Mouse (Mus musculus) neural tube, embryonic 11.5 days (tissue): Measurements from ENCODE around the gene Slc45a1. TPM values are rescaled to one million over a fixed set of nuclear protein-coding genes. Genes with fewer than 3 reads are reported as not detected.

ENCODE experiments used
- ATAC-seq: fragments of 200-750 bp; cut with Nextera tagmentation; 2 replicates; pipeline ENCODE4 v1.8.0; 2017; ENCODE audit warnings: moderate number of reproducible peaks, mild to moderate bottlenecking, moderate TSS enrichment, moderate library complexity; ENCODE audit not compliant: insufficient read depth, low FRiP score, low TSS enrichment
- DNase-seq: peaks from one replicate; pipeline ENCODE4 v3.0.0-alpha.2; 2015; ENCODE audit warnings: low spot score
- H3K27ac ChIP-seq: fragments of 300-500 bp; sonication (generic); 2 replicates; pipeline ENCODE4 v1.5.1; 2014; ENCODE audit warnings: low read depth, mild to moderate bottlenecking, low read length
- H3K27me3 ChIP-seq: fragments of 300-500 bp; sonication (generic); 2 replicates; pipeline ENCODE4 v1.6.1; 2014; ENCODE audit warnings: mild to moderate bottlenecking, low read length, mixed read lengths; ENCODE audit not compliant: control insufficient read depth, insufficient read depth
- H3K36me3 ChIP-seq: fragments of 300-500 bp; sonication (generic); 2 replicates; pipeline ENCODE4 v1.6.1; 2014; ENCODE audit warnings: mild to moderate bottlenecking, low read length, moderate library complexity, mixed read lengths; ENCODE audit not compliant: control insufficient read depth, insufficient read depth
- H3K4me1 ChIP-seq: fragments of 300-500 bp; sonication (generic); 2 replicates; pipeline ENCODE4 v1.6.1; 2014; ENCODE audit warnings: low read length, mixed read lengths; ENCODE audit not compliant: control insufficient read depth, insufficient read depth
- H3K4me2 ChIP-seq: fragments of 300-500 bp; sonication (generic); 2 replicates; pipeline ENCODE4 v1.6.1; 2014; ENCODE audit warnings: low read depth, mild to moderate bottlenecking, moderate library complexity
- H3K4me3 ChIP-seq: fragments of 300-500 bp; sonication (generic); 2 replicates; pipeline ENCODE4 v1.5.1; 2014; ENCODE audit warnings: low read depth, low read length
- H3K9ac ChIP-seq: fragments of 300-500 bp; sonication (generic); 2 replicates; pipeline ENCODE4 v1.6.1; 2014; ENCODE audit warnings: mild to moderate bottlenecking, low read length
- H3K9me3 ChIP-seq: fragments of 300-500 bp; sonication (generic); 2 replicates; pipeline ENCODE4 v1.6.1; 2016; ENCODE audit warnings: low read length; ENCODE audit not compliant: control insufficient read depth
- WGBS: fragments of 180-500 bp; shearing (Covaris S2); extraction: QIAGEN DNeasy Blood & Tissue Kit; methylation state at CpG from one replicate; pipeline ENCODE4 v1.1.7; 2014; 5-methylcytosine and 5-hydroxymethylcytosine counted together
- polyA plus RNA-seq: library from polyadenylated mRNA; unstranded; fragments of >200 nt; fragmentation: Nextera tagmentation; extraction: Ambion mirVana; gene quantifications from 2 replicates; pipeline ENCODE4 v1.2.1, GENCODE M21; 2014

Slc45a1 gene
- polyA plus RNA-seq: 8.8 and 8.9 TPM in 2 replicates

DNA sequence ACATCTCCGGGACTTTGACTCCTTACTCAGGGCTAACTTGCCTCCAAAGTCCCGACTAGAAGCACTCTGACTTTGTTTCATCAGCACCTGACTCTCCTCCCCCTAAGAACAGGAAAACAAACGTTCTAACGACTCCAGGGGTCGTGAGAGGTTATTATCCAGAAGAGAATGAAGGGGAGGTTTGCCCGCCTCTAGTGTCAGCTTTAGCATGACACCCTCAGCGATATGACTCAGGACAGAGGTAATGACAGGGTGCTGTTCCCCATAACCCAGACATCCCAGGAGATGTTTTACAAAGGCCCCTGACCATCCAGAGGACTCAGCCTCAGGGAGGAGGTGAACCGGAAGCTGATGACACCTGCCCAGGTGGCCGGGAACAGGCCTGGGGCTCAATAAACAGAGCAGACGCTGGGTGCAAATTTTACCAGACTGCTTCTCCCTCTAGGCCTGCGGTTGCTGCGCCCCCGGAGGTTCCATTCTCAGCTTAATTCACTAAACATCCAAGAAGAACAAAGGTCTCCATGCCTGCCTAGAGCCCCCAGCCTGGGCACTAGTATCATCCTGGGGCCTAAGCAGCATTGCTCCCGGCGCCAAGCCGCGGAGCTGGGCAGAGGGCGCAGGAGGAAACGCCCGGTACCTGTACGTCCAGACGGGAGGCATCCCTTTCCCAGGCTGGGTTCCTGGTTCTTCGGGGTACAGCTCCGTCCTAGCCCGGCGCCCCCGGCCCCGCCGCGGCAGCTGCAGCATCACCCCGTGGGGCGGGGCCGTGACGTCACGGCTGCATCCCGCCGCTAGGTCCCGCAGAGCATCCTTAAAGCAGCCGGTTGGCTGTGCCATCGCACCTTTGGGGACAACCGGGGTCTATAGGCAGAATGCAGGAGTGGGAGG lies at the start of gene Slc45a1:
Gene Slc45a1, minus strand, starts transcription at position 785 of the 888 bp plus-strand sequence.
- no peaks in the 10 kb centered on the region for H3K36me3 ChIP-seq
- DNase-seq: peak; percentile 72
- H3K4me1 ChIP-seq: no peaks in the 10 kb centered on the region
- H3K9me3 ChIP-seq: no peaks in the 10 kb centered on the region
- H3K9ac ChIP-seq: peak within 1 kb of the TSS; percentile 72
- WGBS: 6% methylated on average over 41 of the region's 41 CpGs
- peak within 1 kb of the TSS; percentile 45 for H3K4me3 ChIP-seq
- no peak within 1 kb of the TSS for H3K27ac ChIP-seq
- H3K27me3 ChIP-seq: 0 out of 2 replicates have a peak, but pooled peaks cover 7% of the 10 kb centered on the region
- peak; percentile 48; the same call in 1 of the 2 replicates for ATAC-seq
- peak within 1 kb of the TSS; percentile 55 for H3K4me2 ChIP-seq

DNA sequence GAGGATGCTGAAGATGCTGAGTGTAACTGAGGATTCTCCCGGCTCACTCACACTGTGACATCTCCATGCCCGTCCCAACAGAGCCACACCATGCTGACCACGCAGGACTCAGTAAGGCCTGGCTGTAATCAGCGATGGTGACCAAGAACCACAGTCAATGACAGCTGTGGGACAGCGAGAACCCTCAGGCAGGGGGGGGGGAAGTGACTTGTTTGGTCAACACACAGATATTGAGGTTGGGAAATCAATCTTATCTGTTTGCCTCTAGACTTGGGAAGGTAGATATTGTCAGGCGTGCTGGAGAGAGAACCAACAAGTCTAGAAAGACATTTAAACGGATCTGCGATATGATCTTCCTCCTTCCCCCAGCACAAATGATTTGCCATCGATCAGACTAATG lies 48.9 kb upstream of the Slc45a1 start:
- WGBS: 94% methylated on average over 9 of the region's 9 CpGs
- H3K4me1 ChIP-seq: no peaks in the 10 kb centered on the region
- no peak overlapping the region for H3K4me3 ChIP-seq
- no peaks in the 10 kb centered on the region for H3K27me3 ChIP-seq
- no peak overlapping the region for H3K4me2 ChIP-seq
- no peak overlapping the region for H3K9ac ChIP-seq
- DNase-seq (no peak), ATAC-seq (no peak)
- no peaks in the 10 kb centered on the region for H3K9me3 ChIP-seq
- H3K36me3 ChIP-seq: no peaks in the 10 kb centered on the region
- no peak overlapping the region for H3K27ac ChIP-seq

- Histone ChIP-seq H3K27me3 (no peaks in the 10 kb centered on the region), H3K27ac (no peak overlapping the region), H3K9me3 (no peaks in the 10 kb centered on the region), H3K36me3 (no peaks in the 10 kb centered on the region), H3K4me3 (no peak overlapping the region), H3K4me1 (no peaks in the 10 kb centered on the region), H3K9ac (no peak overlapping the region), H3K4me2 (no peak overlapping the region)
- WGBS: 86% methylated on average over 10 of the region's 10 CpGs
- ATAC-seq (no peak), DNase-seq (no peak)
These were observed 42.6 kb upstream of the Slc45a1 start for GRCm38 (mm10) chr4:150694434-150695108.

- WGBS: 81% methylated on average over 10 of the region's 10 CpGs
These were observed 41.0 kb upstream of the Slc45a1 start for GRCm38 (mm10) chr4:150692861-150693403.

GRCm38 (mm10) chr4:150690759-150691158 lies 38.8 kb upstream of the Slc45a1 start:
- Histone ChIP-seq H3K9me3 (no peaks in the 10 kb centered on the region), H3K27me3 (no peaks in the 10 kb centered on the region), H3K4me2 (no peak overlapping the region), H3K27ac (no peak overlapping the region), H3K4me1 (peaks cover 6% of the 10 kb centered on the region; the same call in 1 of the 2 replicates), H3K9ac (no peak overlapping the region), H3K4me3 (no peak overlapping the region), H3K36me3 (no peaks in the 10 kb centered on the region)
- 79% methylated on average over 3 of the region's 3 CpGs for WGBS
- no peak for ATAC-seq
- no peak for DNase-seq

More at GRCm38 (mm10) chr4:150692861-150693403, 41.0 kb upstream of the Slc45a1 start:
- no peaks in the 10 kb centered on the region for H3K9me3 ChIP-seq
- no peaks in the 10 kb centered on the region for H3K4me1 ChIP-seq
- no peak overlapping the region for H3K27ac ChIP-seq
- no peaks in the 10 kb centered on the region for H3K27me3 ChIP-seq
- H3K4me3 ChIP-seq: no peak overlapping the region
- H3K4me2 ChIP-seq: no peak overlapping the region
- no peak for DNase-seq
- no peaks in the 10 kb centered on the region for H3K36me3 ChIP-seq
- no peak for ATAC-seq
- no peak overlapping the region for H3K9ac ChIP-seq

DNA sequence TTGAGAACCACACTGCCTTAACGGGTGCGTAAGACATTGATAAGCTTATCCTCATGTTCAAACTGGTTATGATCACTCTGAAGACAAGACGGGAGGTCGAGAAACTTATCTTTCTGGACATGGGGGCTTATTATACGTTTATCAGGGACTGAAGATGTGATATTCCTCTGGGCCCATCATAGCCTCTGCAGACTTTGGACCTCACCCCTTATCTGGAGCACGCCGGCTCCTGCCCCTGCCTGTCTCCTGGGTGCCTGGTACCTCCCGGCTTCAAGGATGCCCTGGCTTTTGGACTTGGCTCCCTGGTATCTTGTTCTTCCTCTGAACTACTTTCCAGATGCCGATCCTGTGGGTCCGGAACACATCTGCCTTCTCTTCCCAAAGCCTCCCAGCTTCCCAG lies 37.6 kb upstream of the Slc45a1 start:
- DNase-seq (no peak), ATAC-seq (no peak)

DNA sequence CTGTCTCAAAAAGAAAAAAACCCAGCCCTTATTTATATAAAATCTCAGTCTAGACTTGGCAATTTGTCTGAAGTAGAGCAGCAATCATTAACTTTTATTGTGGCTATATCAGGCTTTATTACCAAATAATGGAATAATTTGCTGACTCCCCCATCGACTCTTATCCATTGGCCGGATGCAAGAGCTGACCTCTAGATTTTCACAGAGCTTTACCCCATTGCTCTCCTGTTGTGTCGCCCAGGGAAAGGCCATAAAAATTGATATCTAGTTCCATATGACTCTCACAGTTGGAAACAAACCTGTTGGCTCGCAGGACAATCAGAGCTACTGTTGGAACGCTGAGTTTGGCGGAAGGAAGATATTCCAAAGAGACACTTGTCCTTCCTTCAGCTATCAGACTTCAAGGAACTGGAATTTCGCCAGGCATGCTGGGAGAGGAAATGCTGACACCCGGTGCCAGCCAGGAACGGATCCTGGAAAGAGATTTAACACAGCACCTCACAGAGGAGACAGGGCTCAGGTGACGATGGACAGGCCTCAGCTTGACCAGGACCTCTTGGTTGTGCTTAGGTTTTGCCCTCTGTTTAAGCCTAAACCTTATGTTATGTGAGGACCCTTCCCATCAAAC lies 35.3 kb upstream of the Slc45a1 start:
- peaks cover 12% of the 10 kb centered on the region for H3K4me1 ChIP-seq
- ATAC-seq (no peak), DNase-seq (no peak)
- no peak overlapping the region for H3K4me2 ChIP-seq
- H3K27ac ChIP-seq: no peak overlapping the region
- H3K9ac ChIP-seq: no peak overlapping the region
- H3K4me3 ChIP-seq: no peak overlapping the region
- WGBS: 70% methylated on average over 10 of the region's 10 CpGs
- H3K27me3 ChIP-seq: no peaks in the 10 kb centered on the region
- H3K9me3 ChIP-seq: no peaks in the 10 kb centered on the region
- H3K36me3 ChIP-seq: no peaks in the 10 kb centered on the region

More for the DNA sequence above, 37.6 kb upstream of the Slc45a1 start:
- Histone ChIP-seq H3K4me3 (no peak overlapping the region), H3K27ac (no peak overlapping the region), H3K27me3 (no peaks in the 10 kb centered on the region), H3K9me3 (no peaks in the 10 kb centered on the region), H3K36me3 (no peaks in the 10 kb centered on the region), H3K9ac (no peak overlapping the region), H3K4me1 (peaks cover 12% of the 10 kb centered on the region), H3K4me2 (no peak overlapping the region)
- 92% methylated on average over 10 of the region's 10 CpGs for WGBS

DNA sequence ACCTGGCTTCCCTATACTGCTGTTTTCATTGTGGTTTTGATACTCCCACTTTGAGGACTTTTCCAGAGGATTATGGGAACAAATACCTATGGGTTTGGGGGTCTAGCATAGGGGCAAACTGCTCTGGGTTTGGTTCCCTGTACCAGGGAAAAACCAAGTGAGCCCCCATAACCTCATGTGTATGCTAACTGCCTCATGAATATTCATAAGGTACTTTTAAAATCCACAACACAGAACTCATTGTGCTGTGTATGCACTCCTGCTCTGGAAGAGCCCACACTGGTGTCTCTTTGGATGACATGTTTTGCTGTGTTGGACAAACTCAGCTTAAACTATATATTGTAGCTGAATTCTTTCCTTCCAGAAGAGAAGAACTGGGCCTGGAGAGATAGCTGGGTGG lies 34.6 kb upstream of the Slc45a1 start:
- Histone ChIP-seq H3K27me3 (no peaks in the 10 kb centered on the region), H3K4me3 (no peak overlapping the region), H3K4me1 (peaks cover 12% of the 10 kb centered on the region), H3K9ac (no peak overlapping the region), H3K4me2 (no peak overlapping the region), H3K9me3 (no peaks in the 10 kb centered on the region), H3K27ac (no peak overlapping the region), H3K36me3 (no peaks in the 10 kb centered on the region)
- peak; percentile 53; the same call in 1 of the 2 replicates for ATAC-seq
- no peak for DNase-seq
